Mouse (Mus musculus): Measurements from ENCODE around the gene P4hb.

The P4hb gene

GRCm38 (mm10) chr11:120577211-120578023, 4.4 kb upstream of the P4hb start:
- peaks cover 48% of the 10 kb centered on the region for H3K36me3 ChIP-seq (ENCODE audit: insufficient read depth, low read length)
- H3K4me1 ChIP-seq (replicated peaks; ENCODE audit: low read depth, low read length), result peaks cover 64% of the 10 kb centered on the region
- H3K4me3 ChIP-seq (replicated peaks; ENCODE audit: low read length), result no peak overlapping the region
- TF ChIP-seq POU5F1 (IDR thresholded peaks at IDR 0.05; ENCODE audit: borderline replicate concordance, low read length) (no peak), CTCF (conservative IDR thresholded peaks at IDR 0.05; ENCODE audit: low read length) (peak; percentile 48)
- H3K9me3 ChIP-seq (ENCODE audit: low read length), result no peaks in the 10 kb centered on the region
- H3K27me3 ChIP-seq (ENCODE audit: insufficient read depth, low read length), result no peaks in the 10 kb centered on the region

- TF ChIP-seq POU5F1 (IDR thresholded peaks at IDR 0.05; ENCODE audit: borderline replicate concordance, low read length), result no peak
- no peak for TF ChIP-seq CTCF (conservative IDR thresholded peaks at IDR 0.05; ENCODE audit: low read length)
- no peak for TF ChIP-seq NANOG (IDR thresholded peaks at IDR 0.05; ENCODE audit: borderline replicate concordance, low read length)
- H3K4me3 ChIP-seq (replicated peaks; ENCODE audit: low read length), result no peak overlapping the region
Observed at GRCm38 (mm10) chr11:120576365-120576981, 3.4 kb upstream of the P4hb start.

GRCm38 (mm10) chr11:120575940-120576339, 2.9 kb upstream of the P4hb start:
- H3K4me1 ChIP-seq (replicated peaks; ENCODE audit: low read depth, low read length), result peaks cover 71% of the 10 kb centered on the region
- TF ChIP-seq NANOG (IDR thresholded peaks at IDR 0.05; ENCODE audit: borderline replicate concordance, low read length) (no peak), CTCF (conservative IDR thresholded peaks at IDR 0.05; ENCODE audit: low read length) (no peak), POU5F1 (IDR thresholded peaks at IDR 0.05; ENCODE audit: borderline replicate concordance, low read length) (no peak)
- peaks cover 58% of the 10 kb centered on the region for H3K36me3 ChIP-seq (ENCODE audit: insufficient read depth, low read length)
- no peaks in the 10 kb centered on the region for H3K27me3 ChIP-seq (ENCODE audit: insufficient read depth, low read length)
- no peak overlapping the region for H3K4me3 ChIP-seq (replicated peaks; ENCODE audit: low read length)
- H3K9me3 ChIP-seq (ENCODE audit: low read length), result no peaks in the 10 kb centered on the region

More at GRCm38 (mm10) chr11:120576365-120576981, 3.4 kb upstream of the P4hb start:
- H3K36me3 ChIP-seq (ENCODE audit: insufficient read depth, low read length), result peaks cover 52% of the 10 kb centered on the region
- H3K27me3 ChIP-seq (ENCODE audit: insufficient read depth, low read length), result no peaks in the 10 kb centered on the region
- H3K9me3 ChIP-seq (ENCODE audit: low read length), result no peaks in the 10 kb centered on the region
- peaks cover 65% of the 10 kb centered on the region for H3K4me1 ChIP-seq (replicated peaks; ENCODE audit: low read depth, low read length)

- peaks cover 71% of the 10 kb centered on the region for H3K4me1 ChIP-seq (replicated peaks; ENCODE audit: low read depth, low read length)
- H3K36me3 ChIP-seq (ENCODE audit: insufficient read depth, low read length), result peaks cover 60% of the 10 kb centered on the region
- H3K27me3 ChIP-seq (ENCODE audit: insufficient read depth, low read length), result no peaks in the 10 kb centered on the region
- no peaks in the 10 kb centered on the region for H3K9me3 ChIP-seq (ENCODE audit: low read length)
- TF ChIP-seq CTCF (conservative IDR thresholded peaks at IDR 0.05; ENCODE audit: low read length) (no peak), POU5F1 (IDR thresholded peaks at IDR 0.05; ENCODE audit: borderline replicate concordance, low read length) (no peak), NANOG (IDR thresholded peaks at IDR 0.05; ENCODE audit: borderline replicate concordance, low read length) (no peak)
- H3K4me3 ChIP-seq (replicated peaks; ENCODE audit: low read length), result no peak overlapping the region; the same call in 1 of the 2 replicates
Observed at GRCm38 (mm10) chr11:120575046-120575445, 2.0 kb upstream of the P4hb start.

GRCm38 (mm10) chr11:120574278-120574600, 1.2 kb upstream of the P4hb start:
- H3K27me3 ChIP-seq (ENCODE audit: insufficient read depth, low read length), result no peaks in the 10 kb centered on the region
- peaks cover 66% of the 10 kb centered on the region for H3K4me1 ChIP-seq (replicated peaks; ENCODE audit: low read depth, low read length)
- H3K36me3 ChIP-seq (ENCODE audit: insufficient read depth, low read length), result peaks cover 60% of the 10 kb centered on the region
- peak overlapping the region; percentile 99 for H3K4me3 ChIP-seq (replicated peaks; ENCODE audit: low read length)
- H3K9me3 ChIP-seq (ENCODE audit: low read length), result no peaks in the 10 kb centered on the region
- TF ChIP-seq CTCF (conservative IDR thresholded peaks at IDR 0.05; ENCODE audit: low read length) (no peak), POU5F1 (IDR thresholded peaks at IDR 0.05; ENCODE audit: borderline replicate concordance, low read length) (no peak), NANOG (IDR thresholded peaks at IDR 0.05; ENCODE audit: borderline replicate concordance, low read length) (no peak)

- no peaks in the 10 kb centered on the region for H3K27me3 ChIP-seq (ENCODE audit: insufficient read depth, low read length)
- TF ChIP-seq NANOG (IDR thresholded peaks at IDR 0.05; ENCODE audit: borderline replicate concordance, low read length) (no peak), CTCF (conservative IDR thresholded peaks at IDR 0.05; ENCODE audit: low read length) (no peak), POU5F1 (IDR thresholded peaks at IDR 0.05; ENCODE audit: borderline replicate concordance, low read length) (no peak)
Observed at GRCm38 (mm10) chr11:120573585-120574277, 678 bp upstream of the P4hb start.

GRCm38 (mm10) chr11:120572417-120572751, 669 bp downstream of the P4hb start:
- peak overlapping the region; percentile 99 for H3K4me3 ChIP-seq (replicated peaks; ENCODE audit: low read length)
- TF ChIP-seq NANOG (IDR thresholded peaks at IDR 0.05; ENCODE audit: borderline replicate concordance, low read length) (no peak), POU5F1 (IDR thresholded peaks at IDR 0.05; ENCODE audit: borderline replicate concordance, low read length) (no peak), CTCF (conservative IDR thresholded peaks at IDR 0.05; ENCODE audit: low read length) (no peak)
- H3K36me3 ChIP-seq (ENCODE audit: insufficient read depth, low read length), result peaks cover 60% of the 10 kb centered on the region
- no peaks in the 10 kb centered on the region for H3K27me3 ChIP-seq (ENCODE audit: insufficient read depth, low read length)
- H3K4me1 ChIP-seq (replicated peaks; ENCODE audit: low read depth, low read length), result peaks cover 48% of the 10 kb centered on the region
- H3K9me3 ChIP-seq (ENCODE audit: low read length), result no peaks in the 10 kb centered on the region

More at GRCm38 (mm10) chr11:120573585-120574277, 678 bp upstream of the P4hb start:
- peak overlapping the region; percentile 99 for H3K4me3 ChIP-seq (replicated peaks; ENCODE audit: low read length)
- peaks cover 61% of the 10 kb centered on the region for H3K4me1 ChIP-seq (replicated peaks; ENCODE audit: low read depth, low read length)
- peaks cover 60% of the 10 kb centered on the region for H3K36me3 ChIP-seq (ENCODE audit: insufficient read depth, low read length)
- H3K9me3 ChIP-seq (ENCODE audit: low read length), result no peaks in the 10 kb centered on the region

GRCm38 (mm10) chr11:120571754-120572416, 1.2 kb downstream of the P4hb start:
- Histone ChIP-seq H3K27me3 (ENCODE audit: insufficient read depth, low read length) (no peaks in the 10 kb centered on the region), H3K4me3 (replicated peaks; ENCODE audit: low read length) (peak overlapping the region; percentile 99), H3K36me3 (ENCODE audit: insufficient read depth, low read length) (peaks cover 60% of the 10 kb centered on the region), H3K9me3 (ENCODE audit: low read length) (no peaks in the 10 kb centered on the region), H3K4me1 (replicated peaks; ENCODE audit: low read depth, low read length) (peaks cover 46% of the 10 kb centered on the region)
- TF ChIP-seq NANOG (IDR thresholded peaks at IDR 0.05; ENCODE audit: borderline replicate concordance, low read length) (no peak), CTCF (conservative IDR thresholded peaks at IDR 0.05; ENCODE audit: low read length) (no peak), POU5F1 (IDR thresholded peaks at IDR 0.05; ENCODE audit: borderline replicate concordance, low read length) (no peak)

Data from E14TG2a.4 (cell line).